Mouse (Mus musculus): Measurements from ENCODE around the gene Plac1. TPM values are rescaled to one million over a fixed set of nuclear protein-coding genes. Genes with fewer than 3 reads are reported as not detected.
A peak's percentile ranks its signal among the peaks of the same experiment; 100 is the strongest.
"Not testable (repeated sequence)": the region's sequence is repeated elsewhere in the genome, so short reads cannot be mapped to it uniquely, and the experiment has no call there.

The Plac1 gene
- total RNA-seq, 2 experiments from 2014 or later, result not detected

- DNase-seq (ENCODE audit: low spot score in 2 of 2), result no peak
These were observed 189.6 kb downstream of the Plac1 start for GRCm38 (mm10) chrX:53050353-53050752.

GRCm38 (mm10) chrX:53049196-53049595 lies 190.7 kb downstream of the Plac1 start:
- DNase-seq (ENCODE audit: low spot score in 2 of 2), result no peak

GRCm38 (mm10) chrX:53046911-53047310 lies 193.0 kb downstream of the Plac1 start:
- DNase-seq (ENCODE audit: low spot score in 2 of 2), result no peak

GRCm38 (mm10) chrX:53046033-53046432 lies 193.9 kb downstream of the Plac1 start:
- no peak for DNase-seq (ENCODE audit: low spot score in 2 of 2)

- no peak for DNase-seq (ENCODE audit: low spot score in 2 of 2)
These were observed 194.6 kb downstream of the Plac1 start for GRCm38 (mm10) chrX:53045187-53045903.

- DNase-seq (ENCODE audit: low spot score in 2 of 2), result no peak
These were observed 198.9 kb downstream of the Plac1 start for GRCm38 (mm10) chrX:53041006-53041405.

GRCm38 (mm10) chrX:53040138-53040537 lies 199.8 kb downstream of the Plac1 start:
- DNase-seq (ENCODE audit: low spot score in 2 of 2), result no peak

- DNase-seq (ENCODE audit: low spot score in 2 of 2), result no peak
These were observed 200.3 kb downstream of the Plac1 start for GRCm38 (mm10) chrX:53039651-53040050.

GRCm38 (mm10) chrX:53038194-53038593 lies 201.7 kb downstream of the Plac1 start:
- no peak for DNase-seq (ENCODE audit: low spot score in 2 of 2)

- DNase-seq (ENCODE audit: low spot score in 2 of 2), result no peak
These were observed 210.4 kb downstream of the Plac1 start for GRCm38 (mm10) chrX:53029559-53029958.

GRCm38 (mm10) chrX:53025471-53026223 lies 214.3 kb downstream of the Plac1 start:
- no peak for DNase-seq (ENCODE audit: low spot score in 2 of 2)

GRCm38 (mm10) chrX:53024268-53024667 lies 215.6 kb downstream of the Plac1 start:
- not testable (repeated sequence) for DNase-seq (ENCODE audit: low spot score in 2 of 2)

- peak in 1 of 2 experiments; percentile 4 for DNase-seq (ENCODE audit: low spot score in 2 of 2)
These were observed 216.9 kb downstream of the Plac1 start for GRCm38 (mm10) chrX:53023021-53023420.

Small RNA genes lying within 50 kb of the gene (microRNA-seq; reads per million reads assigned to microRNA genes)
- 875 to 1,641 reads per million in 2 experiments for gene Mir322
- gene Mir351, result 928 to 1,985 reads per million in 2 experiments
- 0 to 0.68 reads per million in 2 experiments for gene Mir450-1
- 0.23 to 0.57 reads per million in 2 experiments for gene Mir450-2
- 5.4 to 12.2 reads per million in 2 experiments for gene Mir450b
- gene Mir503, result 52.0 to 70.5 reads per million in 2 experiments
- 58.4 to 90.7 reads per million in 2 experiments for gene Mir542

Other genes starting within 250 kb of the Plac1 start
- gene Fam122b, start 29.7 kb upstream of the Plac1 start, total RNA-seq (2021), result 1 to 10 TPM; 3.0 to 3.6 TPM
- not detected for gene Fam122c, start 33.3 kb upstream of the Plac1 start, total RNA-seq (2021)
- 10 to 100 TPM; 13.5 to 17.1 TPM for gene Mospd1, start 130.4 kb upstream of the Plac1 start, total RNA-seq (2021)
- gene Etd, start 194.8 kb upstream of the Plac1 start, total RNA-seq (2021), result not detected

Measured in layer of hippocampus, postnatal 14 days (tissue).